Mouse (Mus musculus) C2C12 (cell line): ENCODE data around the gene Ly6g6f. TPM values are rescaled to one million over a fixed set of nuclear protein-coding genes. Genes with fewer than 3 reads are reported as not detected.

Experiments
- H3K27me3 ChIP-seq: one replicate; pipeline ENCODE4 v1.6.1; 2011; ENCODE audit not compliant: control insufficient read depth, insufficient read depth, insufficient read length
- H3K36me3 ChIP-seq: one replicate; pipeline ENCODE4 v1.6.1; 2011; ENCODE audit not compliant: control insufficient read depth, insufficient read depth
- H3K4me3 ChIP-seq: one replicate; pipeline ENCODE4 v1.5.1; 2011; ENCODE audit warnings: mild to moderate bottlenecking, control low read depth; ENCODE audit not compliant: poor library complexity, insufficient read depth, severe bottlenecking
- H3K79me2 ChIP-seq: one replicate; pipeline ENCODE4 v1.6.1; 2011; ENCODE audit not compliant: control insufficient read depth, insufficient read depth
- H3K79me3 ChIP-seq: one replicate; pipeline ENCODE4 v1.6.1; 2011; ENCODE audit warnings: low read depth, control low read depth
- H3ac ChIP-seq: one replicate; pipeline ENCODE3; 2011; ENCODE audit warnings: low read depth; ENCODE audit not compliant: control insufficient read depth, insufficient read length
- CEBPB ChIP-seq: IDR thresholded peaks from one replicate; pipeline ENCODE4 v1.6.1; 2011; ENCODE audit warnings: low read depth, mild to moderate bottlenecking, control low read depth, moderate library complexity
- CTCF ChIP-seq: IDR thresholded peaks from one replicate; pipeline ENCODE4 v1.5.1; 2011; ENCODE audit not compliant: control insufficient read depth, insufficient read depth, insufficient read length
- FOSL1 ChIP-seq: IDR thresholded peaks from one replicate; pipeline ENCODE4 v1.8.0; 2011; ENCODE audit warnings: mild to moderate bottlenecking, low read length; ENCODE audit not compliant: poor library complexity, insufficient read depth, severe bottlenecking
- MAX ChIP-seq: IDR thresholded peaks from one replicate; pipeline ENCODE4 v1.6.1; 2011; ENCODE audit warnings: mild to moderate bottlenecking, control low read depth
- MYOD1 ChIP-seq: IDR thresholded peaks from one replicate; pipeline ENCODE4 v1.6.1; 2011; ENCODE audit warnings: low read depth; ENCODE audit not compliant: control insufficient read depth, insufficient read length
- MYOG ChIP-seq: IDR thresholded peaks from one replicate; pipeline ENCODE4 v1.6.1; 2011; ENCODE audit not compliant: control insufficient read depth, insufficient read length; ENCODE audit errors: extremely low read depth
- USF1 ChIP-seq: IDR thresholded peaks from one replicate; pipeline ENCODE4 v1.6.1; 2011; ENCODE audit warnings: low read depth, mild to moderate bottlenecking, control low read depth, moderate library complexity
- polyA plus RNA-seq: library from polyadenylated mRNA; unstranded; fragments of >200 nt; fragmentation: generic; extraction: Trizol; gene quantifications from one replicate; pipeline ENCODE4 v1.2.1, GENCODE M21; 2012; ENCODE audit warnings: missing spikeins

Gene Ly6g6f
- polyA plus RNA-seq, 1 experiment, result not detected

- Histone ChIP-seq H3K79me3 (no peaks in the 10 kb centered on the region), H3K36me3 (no peaks in the 10 kb centered on the region), H3K27me3 (peaks cover 8% of the 10 kb centered on the region), H3K79me2 (no peaks in the 10 kb centered on the region), H3K4me3 (no peak overlapping the region), H3ac (no peak overlapping the region)
- TF ChIP-seq CEBPB, result no peak
- no peak for TF ChIP-seq MYOD1
- no peak for TF ChIP-seq MYOG
- no peak for TF ChIP-seq FOSL1
- TF ChIP-seq MAX, result no peak
- TF ChIP-seq CTCF, result no peak
- TF ChIP-seq USF1, result no peak
Measured at GRCm38 (mm10) chr17:35083929-35084497, 1.4 kb downstream of the Ly6g6f start.

DNA sequence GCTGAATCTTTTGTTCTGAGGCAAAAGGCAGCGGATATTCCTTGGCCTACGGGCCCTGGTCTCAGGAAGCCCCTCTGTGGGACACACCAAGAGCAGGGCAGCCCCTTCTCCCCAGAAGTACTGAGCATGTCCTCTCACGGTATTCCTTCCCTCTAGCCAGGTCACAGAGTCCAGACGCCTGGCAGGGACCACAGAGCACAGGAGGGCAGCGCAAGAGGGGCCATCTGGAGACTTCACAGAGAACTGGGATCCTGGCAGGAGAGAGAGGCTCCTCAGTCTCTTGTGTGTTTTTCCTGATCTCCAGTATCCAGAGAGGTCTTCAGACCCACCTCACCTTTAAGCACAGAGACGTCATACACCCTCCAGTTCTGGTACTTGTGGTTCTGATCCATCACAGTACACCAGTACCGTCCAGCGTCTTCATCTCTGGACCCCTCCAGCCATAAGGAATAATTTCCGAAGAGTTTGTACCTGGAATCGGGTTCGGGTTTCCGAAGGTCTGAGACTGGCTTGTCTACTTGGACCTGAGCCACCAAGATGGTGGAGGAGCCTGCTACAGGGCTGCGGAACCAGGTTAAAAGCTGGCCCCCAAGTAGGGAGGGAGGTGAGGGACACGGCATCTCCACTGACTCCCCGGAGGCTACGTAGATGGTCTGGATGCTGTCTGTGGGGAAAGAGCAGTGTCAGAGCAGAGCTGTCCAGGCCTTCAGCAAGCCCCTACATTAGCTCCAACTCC is 2.4 kb downstream of the Ly6g6f start:
- peaks cover 11% of the 10 kb centered on the region for H3K27me3 ChIP-seq
- H3K79me3 ChIP-seq, result no peaks in the 10 kb centered on the region
- no peaks in the 10 kb centered on the region for H3K36me3 ChIP-seq
- no peaks in the 10 kb centered on the region for H3K79me2 ChIP-seq
- TF ChIP-seq MYOG (no peak), CTCF (no peak), MAX (no peak), USF1 (no peak), MYOD1 (no peak), CEBPB (no peak), FOSL1 (no peak)
- H3K4me3 ChIP-seq, result no peak overlapping the region
- H3ac ChIP-seq, result no peak overlapping the region

GRCm38 (mm10) chr17:35080710-35081109 is 4.7 kb downstream of the Ly6g6f start:
- no peaks in the 10 kb centered on the region for H3K79me2 ChIP-seq
- peaks cover 23% of the 10 kb centered on the region for H3K27me3 ChIP-seq
- no peaks in the 10 kb centered on the region for H3K79me3 ChIP-seq
- no peak overlapping the region for H3ac ChIP-seq
- TF ChIP-seq MAX, result no peak
- no peak for TF ChIP-seq CTCF
- no peak for TF ChIP-seq MYOG
- TF ChIP-seq USF1, result no peak
- no peak for TF ChIP-seq FOSL1
- TF ChIP-seq MYOD1, result no peak
- no peak for TF ChIP-seq CEBPB
- no peaks in the 10 kb centered on the region for H3K36me3 ChIP-seq
- no peak overlapping the region for H3K4me3 ChIP-seq

GRCm38 (mm10) chr17:35080248-35080647 is 5.2 kb downstream of the Ly6g6f start:
- no peaks in the 10 kb centered on the region for H3K36me3 ChIP-seq
- peaks cover 23% of the 10 kb centered on the region for H3K27me3 ChIP-seq
- no peak overlapping the region for H3ac ChIP-seq
- TF ChIP-seq MAX, result no peak
- no peak for TF ChIP-seq CEBPB
- no peak for TF ChIP-seq FOSL1
- no peak for TF ChIP-seq MYOD1
- TF ChIP-seq MYOG, result no peak
- no peak for TF ChIP-seq CTCF
- no peak for TF ChIP-seq USF1
- H3K79me3 ChIP-seq, result no peaks in the 10 kb centered on the region
- H3K79me2 ChIP-seq, result no peaks in the 10 kb centered on the region
- H3K4me3 ChIP-seq, result no peak overlapping the region

DNA sequence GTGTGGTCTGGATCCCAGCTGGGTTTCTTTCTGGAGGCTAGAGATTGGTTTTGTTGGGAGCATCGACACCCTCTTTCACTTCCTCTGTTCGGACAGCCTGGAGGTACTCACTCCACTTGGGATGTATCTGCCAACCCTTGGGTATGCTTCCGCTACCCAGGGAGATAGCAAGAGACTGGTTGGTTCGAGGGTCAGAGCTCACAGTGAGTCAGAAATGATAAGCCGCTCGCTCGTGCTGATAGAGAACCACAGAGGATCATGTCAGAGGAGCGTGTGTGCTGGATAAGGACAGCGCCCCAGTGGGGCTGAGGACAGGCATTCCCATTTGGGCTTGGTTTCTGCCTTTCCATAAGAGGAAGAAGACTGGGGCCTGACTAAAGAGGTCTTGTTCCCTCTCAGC is 5.6 kb downstream of the Ly6g6f start:
- Histone ChIP-seq H3K27me3 (peaks cover 23% of the 10 kb centered on the region), H3K4me3 (no peak overlapping the region), H3ac (no peak overlapping the region), H3K36me3 (no peaks in the 10 kb centered on the region), H3K79me3 (no peaks in the 10 kb centered on the region), H3K79me2 (no peaks in the 10 kb centered on the region)
- TF ChIP-seq FOSL1 (no peak), USF1 (no peak), MYOD1 (no peak), CEBPB (no peak), CTCF (no peak), MYOG (no peak), MAX (no peak)
